Mouse (Mus musculus) midbrain, embryonic 14.5 days (tissue): Measurements from ENCODE around the gene Ifnlr1. TPM values are rescaled to one million over a fixed set of nuclear protein-coding genes. Genes with fewer than 3 reads are reported as not detected.
A peak's percentile ranks its signal among the peaks of the same experiment; 100 is the strongest.

Experiments used
- ATAC-seq: fragments of 200-750 bp; cut with Nextera tagmentation; 2 replicates; pipeline ENCODE4 v1.8.0; 2017; ENCODE audit warnings: moderate number of reproducible peaks, moderate library complexity; ENCODE audit not compliant: low FRiP score, low TSS enrichment
- DNase-seq: peaks from one replicate; pipeline ENCODE4 v3.0.0-alpha.2; 2015
- H3K27ac ChIP-seq: fragments of 300-500 bp; sonication (generic); replicated peaks from 2 replicates; pipeline ENCODE4 v1.5.1; 2014; ENCODE audit warnings: mild to moderate bottlenecking, low read depth, low read length, moderate library complexity
- H3K27me3 ChIP-seq: fragments of 300-500 bp; sonication (generic); 2 replicates; pipeline ENCODE4 v1.6.1; 2014; ENCODE audit warnings: low read length, control low read depth, mixed read lengths; ENCODE audit not compliant: control insufficient read depth, insufficient read depth
- H3K36me3 ChIP-seq: fragments of 300-500 bp; sonication (generic); 2 replicates; pipeline ENCODE4 v1.6.1; 2014; ENCODE audit warnings: low read length, control low read depth; ENCODE audit not compliant: control insufficient read depth, insufficient read depth
- H3K4me1 ChIP-seq: fragments of 300-500 bp; sonication (generic); 2 replicates; pipeline ENCODE4 v1.6.1; 2014; ENCODE audit warnings: mild to moderate bottlenecking, antibody characterized with exemption, low read length, control low read depth; ENCODE audit not compliant: control insufficient read depth, insufficient read depth
- H3K4me2 ChIP-seq: fragments of 300-500 bp; sonication (generic); 2 replicates; pipeline ENCODE4 v1.6.1; 2014; ENCODE audit warnings: mild to moderate bottlenecking, low read length, moderate library complexity
- H3K4me3 ChIP-seq: fragments of 300-500 bp; sonication (generic); replicated peaks from 2 replicates; pipeline ENCODE4 v1.5.1; 2014; ENCODE audit warnings: low read depth, low read length
- H3K9ac ChIP-seq: fragments of 300-500 bp; sonication (generic); replicated peaks from 2 replicates; pipeline ENCODE4 v1.6.1; 2014; ENCODE audit warnings: mild to moderate bottlenecking, low read length, moderate library complexity
- H3K9me3 ChIP-seq: fragments of 300-500 bp; sonication (generic); 2 replicates; pipeline ENCODE4 v1.6.1; 2016; ENCODE audit warnings: low read length, control low read depth, mixed read lengths; ENCODE audit not compliant: control insufficient read depth
- WGBS: fragments of 180-500 bp; shearing (Covaris S2); extraction: QIAGEN DNeasy Blood & Tissue Kit; methylation state at CpG from one replicate; pipeline ENCODE4 v1.1.7; 2014; 5-methylcytosine and 5-hydroxymethylcytosine counted together
- polyA plus RNA-seq: library from polyadenylated mRNA; unstranded; fragments of >200 nt; fragmentation: Nextera tagmentation; extraction: Ambion mirVana; gene quantifications from 2 replicates; pipeline ENCODE4 v1.2.1, GENCODE M21; 2014

Ifnlr1 gene
- polyA plus RNA-seq, 1 experiment from 2014 or later = 0.13 TPM

- 85% methylated on average over 5 of the region's 5 CpGs for WGBS
- H3K36me3 ChIP-seq = no peaks in the 10 kb centered on the region
- no peaks in the 10 kb centered on the region for H3K4me1 ChIP-seq
- H3K27me3 ChIP-seq = no peaks in the 10 kb centered on the region
- DNase-seq (no peak), ATAC-seq (no peak)
- no peak overlapping the region for H3K9ac ChIP-seq
- no peaks in the 10 kb centered on the region for H3K9me3 ChIP-seq
- H3K4me3 ChIP-seq = no peak overlapping the region
- no peak overlapping the region for H3K27ac ChIP-seq
- H3K4me2 ChIP-seq = no peak overlapping the region
Measured at GRCm38 (mm10) chr4:135676476-135676875, 9.6 kb upstream of the Ifnlr1 start.

- no peaks in the 10 kb centered on the region for H3K4me1 ChIP-seq
- WGBS = 82% methylated on average over 4 of the region's 4 CpGs
- DNase-seq (no peak), ATAC-seq (no peak)
- H3K36me3 ChIP-seq = no peaks in the 10 kb centered on the region
- H3K4me3 ChIP-seq = no peak overlapping the region
- no peak overlapping the region for H3K4me2 ChIP-seq
- no peaks in the 10 kb centered on the region for H3K9me3 ChIP-seq
- no peak overlapping the region for H3K27ac ChIP-seq
- H3K9ac ChIP-seq = no peak overlapping the region
- H3K27me3 ChIP-seq = no peaks in the 10 kb centered on the region; the same call in 1 of the 2 replicates
Measured at GRCm38 (mm10) chr4:135679316-135679715, 6.8 kb upstream of the Ifnlr1 start.

GRCm38 (mm10) chr4:135681789-135682188, 4.3 kb upstream of the Ifnlr1 start:
- no peak for ATAC-seq
- Histone ChIP-seq H3K36me3 (no peaks in the 10 kb centered on the region), H3K4me1 (peaks cover 4% of the 10 kb centered on the region), H3K9me3 (no peaks in the 10 kb centered on the region), H3K27ac (no peak overlapping the region), H3K27me3 (peaks cover 11% of the 10 kb centered on the region; the same call in 1 of the 2 replicates), H3K4me3 (no peak overlapping the region), H3K9ac (no peak overlapping the region), H3K4me2 (no peak overlapping the region)
- WGBS = 74% methylated on average over 5 of the region's 5 CpGs
- DNase-seq = no peak

GRCm38 (mm10) chr4:135683553-135683952, 2.5 kb upstream of the Ifnlr1 start:
- Histone ChIP-seq H3K27me3 (peaks cover 24% of the 10 kb centered on the region), H3K4me3 (no peak overlapping the region), H3K27ac (no peak overlapping the region), H3K9me3 (no peaks in the 10 kb centered on the region), H3K9ac (no peak overlapping the region), H3K4me2 (no peak overlapping the region), H3K4me1 (peaks cover 4% of the 10 kb centered on the region), H3K36me3 (no peaks in the 10 kb centered on the region)
- 20% methylated on average over 4 of the region's 4 CpGs for WGBS
- DNase-seq (peak; percentile 76), ATAC-seq (no peak)

- H3K9ac ChIP-seq = no peak overlapping the region
- no peak overlapping the region for H3K4me3 ChIP-seq
- no peaks in the 10 kb centered on the region for H3K9me3 ChIP-seq
- DNase-seq (peak; percentile 65), ATAC-seq (no peak)
- H3K4me1 ChIP-seq = peaks cover 4% of the 10 kb centered on the region
- 38% methylated on average over 3 of the region's 3 CpGs for WGBS
- H3K27me3 ChIP-seq = peaks cover 27% of the 10 kb centered on the region
- no peaks in the 10 kb centered on the region for H3K36me3 ChIP-seq
- no peak overlapping the region for H3K27ac ChIP-seq
- no peak overlapping the region for H3K4me2 ChIP-seq
Measured at GRCm38 (mm10) chr4:135684731-135685130, 1.4 kb upstream of the Ifnlr1 start.

- Histone ChIP-seq H3K4me3 (peak overlapping the region; percentile 43), H3K9me3 (no peaks in the 10 kb centered on the region), H3K27me3 (peaks cover 27% of the 10 kb centered on the region), H3K9ac (peak overlapping the region; percentile 3; the same call in 1 of the 2 replicates), H3K36me3 (no peaks in the 10 kb centered on the region), H3K4me2 (peak overlapping the region; percentile 77), H3K4me1 (peaks cover 4% of the 10 kb centered on the region), H3K27ac (no peak overlapping the region)
- DNase-seq (peak; percentile 32), ATAC-seq (no peak)
- under 1% methylated on average over 21 of the region's 21 CpGs for WGBS
Measured at GRCm38 (mm10) chr4:135686568-135686953, 474 bp downstream of the Ifnlr1 start.

- H3K9me3 ChIP-seq = no peaks in the 10 kb centered on the region
- ATAC-seq = no peak
- WGBS = 89% methylated on average over 7 of the region's 7 CpGs
- H3K36me3 ChIP-seq = no peaks in the 10 kb centered on the region
- H3K4me1 ChIP-seq = peaks cover 4% of the 10 kb centered on the region
- H3K4me3 ChIP-seq = no peak overlapping the region
- no peak overlapping the region for H3K9ac ChIP-seq
- DNase-seq = no peak
- peaks cover 26% of the 10 kb centered on the region for H3K27me3 ChIP-seq
- no peak overlapping the region for H3K4me2 ChIP-seq
- no peak overlapping the region for H3K27ac ChIP-seq
Measured at GRCm38 (mm10) chr4:135689797-135690196, 3.7 kb downstream of the Ifnlr1 start.

- no peak overlapping the region for H3K27ac ChIP-seq
- 83% methylated on average over 11 of the region's 11 CpGs for whole genome bisulfite sequencing
- H3K4me3 ChIP-seq = no peak overlapping the region
- H3K27me3 ChIP-seq = peaks cover 22% of the 10 kb centered on the region
- no peak overlapping the region for H3K4me2 ChIP-seq
- DNase-seq (no peak), ATAC-seq (no peak)
- no peak overlapping the region for H3K9ac ChIP-seq
- H3K36me3 ChIP-seq = no peaks in the 10 kb centered on the region
- H3K4me1 ChIP-seq = peaks cover 4% of the 10 kb centered on the region
- no peaks in the 10 kb centered on the region for H3K9me3 ChIP-seq
Measured at GRCm38 (mm10) chr4:135690241-135690640, 4.2 kb downstream of the Ifnlr1 start.

- H3K36me3 ChIP-seq = no peaks in the 10 kb centered on the region
- H3K9ac ChIP-seq = no peak overlapping the region
- H3K4me1 ChIP-seq = no peaks in the 10 kb centered on the region
- no peak overlapping the region for H3K4me2 ChIP-seq
- H3K9me3 ChIP-seq = no peaks in the 10 kb centered on the region
- no peak overlapping the region for H3K27ac ChIP-seq
- 86% methylated on average over 4 of the region's 4 CpGs for WGBS
- no peak overlapping the region for H3K4me3 ChIP-seq
- ATAC-seq = no peak
- DNase-seq = no peak
- H3K27me3 ChIP-seq = peaks cover 5% of the 10 kb centered on the region; the same call in 1 of the 2 replicates
Measured at GRCm38 (mm10) chr4:135692916-135693315, 6.8 kb downstream of the Ifnlr1 start.
